Mouse (Mus musculus): ENCODE data around the gene Slc12a1. TPM values are rescaled to one million over a fixed set of nuclear protein-coding genes. Genes with fewer than 3 reads are reported as not detected.

Gene Slc12a1
- polyA plus RNA-seq, 1 experiment from 2014 or later: not detected

GRCm38 (mm10) chr2:125249339-125249738 is 97.0 kb downstream of the Slc12a1 start:
- Histone ChIP-seq H3K9me3 (no peaks in the 10 kb centered on the region; the same call in 1 of the 2 replicates), H3K36me3 (peaks cover 46% of the 10 kb centered on the region), H3K4me3 (peak overlapping the region; percentile 86), H3K27ac (no peak overlapping the region), H3K27me3 (ENCODE audit: insufficient read depth, poor library complexity, severe bottlenecking) (no peaks in the 10 kb centered on the region), H3K4me1 (peaks cover 16% of the 10 kb centered on the region; the same call in 1 of the 2 replicates)
- peak; percentile 9 for DNase-seq (ENCODE audit: low spot score)
- WGBS: 79% methylated on average over 4 of the region's 4 CpGs

- no peak overlapping the region for H3K4me3 ChIP-seq
- H3K36me3 ChIP-seq: peaks cover 51% of the 10 kb centered on the region
- WGBS: 93% methylated on average over 4 of the region's 4 CpGs
Measured at GRCm38 (mm10) chr2:125249874-125250273, 97.6 kb downstream of the Slc12a1 start.

GRCm38 (mm10) chr2:125251781-125252180 is 99.5 kb downstream of the Slc12a1 start:
- Histone ChIP-seq H3K4me3 (no peak overlapping the region), H3K36me3 (peaks cover 69% of the 10 kb centered on the region), H3K4me1 (peaks cover 13% of the 10 kb centered on the region; the same call in 1 of the 2 replicates), H3K27ac (no peak overlapping the region), H3K9me3 (no peaks in the 10 kb centered on the region; the same call in 1 of the 2 replicates), H3K27me3 (ENCODE audit: insufficient read depth, poor library complexity, severe bottlenecking) (no peaks in the 10 kb centered on the region)
- WGBS: 83% methylated on average over 4 of the region's 4 CpGs
- DNase-seq (ENCODE audit: low spot score): peak; percentile 65

More at GRCm38 (mm10) chr2:125249874-125250273, 97.6 kb downstream of the Slc12a1 start:
- Histone ChIP-seq H3K4me1 (peaks cover 16% of the 10 kb centered on the region; the same call in 1 of the 2 replicates), H3K9me3 (no peaks in the 10 kb centered on the region; the same call in 1 of the 2 replicates), H3K27ac (no peak overlapping the region), H3K27me3 (ENCODE audit: insufficient read depth, poor library complexity, severe bottlenecking) (no peaks in the 10 kb centered on the region)
- peak; percentile 25 for DNase-seq (ENCODE audit: low spot score)

- 69% methylated on average over 2 of the region's 2 CpGs for whole genome bisulfite sequencing
- Histone ChIP-seq H3K9me3 (no peaks in the 10 kb centered on the region; the same call in 1 of the 2 replicates), H3K27ac (no peak overlapping the region), H3K36me3 (peaks cover 74% of the 10 kb centered on the region), H3K27me3 (ENCODE audit: insufficient read depth, poor library complexity, severe bottlenecking) (no peaks in the 10 kb centered on the region), H3K4me3 (no peak overlapping the region), H3K4me1 (peaks cover 13% of the 10 kb centered on the region; the same call in 1 of the 2 replicates)
- DNase-seq (ENCODE audit: low spot score): peak; percentile 59
Measured at GRCm38 (mm10) chr2:125252275-125252674, 100.0 kb downstream of the Slc12a1 start.

GRCm38 (mm10) chr2:125253699-125254098 is 101.4 kb downstream of the Slc12a1 start:
- H3K4me1 ChIP-seq: peaks cover 4% of the 10 kb centered on the region; the same call in 1 of the 2 replicates
- H3K36me3 ChIP-seq: peaks cover 87% of the 10 kb centered on the region
- H3K9me3 ChIP-seq: no peaks in the 10 kb centered on the region; the same call in 1 of the 2 replicates
- H3K27me3 ChIP-seq (ENCODE audit: insufficient read depth, poor library complexity, severe bottlenecking): no peaks in the 10 kb centered on the region
- 95% methylated on average over 6 of the region's 6 CpGs for WGBS
- no peak overlapping the region for H3K27ac ChIP-seq
- H3K4me3 ChIP-seq: no peak overlapping the region
- DNase-seq (ENCODE audit: low spot score): peak; percentile 61

- H3K4me1 ChIP-seq: no peaks in the 10 kb centered on the region
- H3K27ac ChIP-seq: no peak overlapping the region
- H3K4me3 ChIP-seq: no peak overlapping the region
- DNase-seq (ENCODE audit: low spot score): peak; percentile 53
- peaks cover 88% of the 10 kb centered on the region for H3K36me3 ChIP-seq
- H3K27me3 ChIP-seq (ENCODE audit: insufficient read depth, poor library complexity, severe bottlenecking): no peaks in the 10 kb centered on the region
- WGBS: 87% methylated on average over 3 of the region's 3 CpGs
- H3K9me3 ChIP-seq: no peaks in the 10 kb centered on the region; the same call in 1 of the 2 replicates
Measured at GRCm38 (mm10) chr2:125254630-125255029, 102.3 kb downstream of the Slc12a1 start.

- 66% methylated on average over 3 of the region's 3 CpGs for WGBS
- peak; percentile 52 for DNase-seq (ENCODE audit: low spot score)
- no peaks in the 10 kb centered on the region for H3K4me1 ChIP-seq
Measured at GRCm38 (mm10) chr2:125255886-125256285, 103.6 kb downstream of the Slc12a1 start.

GRCm38 (mm10) chr2:125259230-125260120 is 107.2 kb downstream of the Slc12a1 start:
- DNase-seq (ENCODE audit: low spot score): peak; percentile 56
- H3K36me3 ChIP-seq: peaks cover 46% of the 10 kb centered on the region

More at GRCm38 (mm10) chr2:125255886-125256285, 103.6 kb downstream of the Slc12a1 start:
- peaks cover 80% of the 10 kb centered on the region for H3K36me3 ChIP-seq
- H3K27me3 ChIP-seq (ENCODE audit: insufficient read depth, poor library complexity, severe bottlenecking): no peaks in the 10 kb centered on the region
- H3K27ac ChIP-seq: no peak overlapping the region
- H3K4me3 ChIP-seq: no peak overlapping the region
- H3K9me3 ChIP-seq: no peaks in the 10 kb centered on the region; the same call in 1 of the 2 replicates

GRCm38 (mm10) chr2:125260326-125260725 is 108.0 kb downstream of the Slc12a1 start:
- Histone ChIP-seq H3K36me3 (peaks cover 39% of the 10 kb centered on the region), H3K4me1 (no peaks in the 10 kb centered on the region; the same call in 1 of the 2 replicates), H3K4me3 (no peak overlapping the region), H3K27ac (no peak overlapping the region), H3K9me3 (no peaks in the 10 kb centered on the region), H3K27me3 (ENCODE audit: insufficient read depth, poor library complexity, severe bottlenecking) (no peaks in the 10 kb centered on the region)
- DNase-seq (ENCODE audit: low spot score): peak; percentile 57
- WGBS: 78% methylated on average over 2 of the region's 2 CpGs

More at GRCm38 (mm10) chr2:125259230-125260120, 107.2 kb downstream of the Slc12a1 start:
- Histone ChIP-seq H3K9me3 (no peaks in the 10 kb centered on the region; the same call in 1 of the 2 replicates), H3K27ac (no peak overlapping the region), H3K27me3 (ENCODE audit: insufficient read depth, poor library complexity, severe bottlenecking) (no peaks in the 10 kb centered on the region), H3K4me3 (no peak overlapping the region), H3K4me1 (no peaks in the 10 kb centered on the region; the same call in 1 of the 2 replicates)
- WGBS: 83% methylated on average over 14 of the region's 14 CpGs

- 20% methylated on average over 5 of the region's 5 CpGs for WGBS
- H3K4me1 ChIP-seq: no peaks in the 10 kb centered on the region; the same call in 1 of the 2 replicates
- no peaks in the 10 kb centered on the region for H3K27me3 ChIP-seq (ENCODE audit: insufficient read depth, poor library complexity, severe bottlenecking)
- peaks cover 12% of the 10 kb centered on the region for H3K36me3 ChIP-seq
- H3K4me3 ChIP-seq: no peak overlapping the region
- DNase-seq (ENCODE audit: low spot score): peak; percentile 63
- no peak overlapping the region for H3K27ac ChIP-seq
- H3K9me3 ChIP-seq: no peaks in the 10 kb centered on the region
Measured at GRCm38 (mm10) chr2:125263056-125263455, 110.8 kb downstream of the Slc12a1 start.

GRCm38 (mm10) chr2:125263753-125264152 is 111.4 kb downstream of the Slc12a1 start:
- WGBS: 17% methylated on average over 9 of the region's 9 CpGs
- Histone ChIP-seq H3K9me3 (no peaks in the 10 kb centered on the region), H3K36me3 (peaks cover 6% of the 10 kb centered on the region), H3K4me1 (no peaks in the 10 kb centered on the region; the same call in 1 of the 2 replicates), H3K4me3 (no peak overlapping the region), H3K27me3 (ENCODE audit: insufficient read depth, poor library complexity, severe bottlenecking) (no peaks in the 10 kb centered on the region), H3K27ac (no peak overlapping the region)
- DNase-seq (ENCODE audit: low spot score): peak; percentile 36

GRCm38 (mm10) chr2:125268876-125269275 is 116.6 kb downstream of the Slc12a1 start:
- DNase-seq (ENCODE audit: low spot score): no peak
- H3K4me1 ChIP-seq: no peaks in the 10 kb centered on the region; the same call in 1 of the 2 replicates
- 69% methylated on average over 1 of the region's 1 CpGs for WGBS
- no peaks in the 10 kb centered on the region for H3K9me3 ChIP-seq
- H3K27ac ChIP-seq: no peak overlapping the region
- no peaks in the 10 kb centered on the region; the same call in 1 of the 2 replicates for H3K36me3 ChIP-seq
- no peak overlapping the region for H3K4me3 ChIP-seq
- H3K27me3 ChIP-seq (ENCODE audit: insufficient read depth, poor library complexity, severe bottlenecking): no peaks in the 10 kb centered on the region

- Histone ChIP-seq H3K9me3 (no peaks in the 10 kb centered on the region), H3K36me3 (no peaks in the 10 kb centered on the region), H3K4me3 (no peak overlapping the region), H3K4me1 (peaks cover 11% of the 10 kb centered on the region), H3K27ac (no peak overlapping the region), H3K27me3 (ENCODE audit: insufficient read depth, poor library complexity, severe bottlenecking) (no peaks in the 10 kb centered on the region)
- 63% methylated on average over 5 of the region's 5 CpGs for WGBS
- DNase-seq (ENCODE audit: low spot score): no peak
Measured at GRCm38 (mm10) chr2:125275617-125276016, 123.3 kb downstream of the Slc12a1 start.

Data from heart, embryonic 10.5 days (tissue).